10 mouse cellular contexts compared by ENCODE assay signal in genomic region chr2:164470254-164470653, GRCm38 (mm10). TPM values are rescaled to one million over a fixed set of nuclear protein-coding genes. Genes with fewer than 3 reads are reported as not detected.
DNase-seq lines count a peak whose midpoint lies in the region; ATAC-seq and TF ChIP-seq lines count a peak whose summit lies in the region.
"Had no signal": no experiment of that assay in that cellular context is flagged by ENCODE, and none has a peak within 500 bp of the region (broad histone marks: within the 10 kb centered on the region; RNA-seq: fewer than 3 reads in every experiment).

No protein-coding gene starts in this region.

- peaks cover 49% of the 10 kb centered on the region for H3K36me3 ChIP-seq in midbrain, postnatal 0 days (ENCODE audit: insufficient read depth, low read length)
- H3K36me3 ChIP-seq in midbrain, embryonic 16.5 days (ENCODE audit: control insufficient read depth, insufficient read depth, low read length), result peaks cover 23% of the 10 kb centered on the region
- H3K36me3 ChIP-seq in liver, postnatal 0 days (replicated peaks; ENCODE audit: insufficient read depth, low read length), result peaks cover 6% of the 10 kb centered on the region; the same call in 1 of the 2 replicates
- no peaks in the 10 kb centered on the region for H3K36me3 ChIP-seq in stomach, embryonic 16.5 days (ENCODE audit: control insufficient read depth, insufficient read depth, low read length)

- 28% methylated on average over 10 of the region's 10 CpGs for WGBS in midbrain, postnatal 0 days
- WGBS in midbrain, embryonic 16.5 days, result 27% methylated on average over 10 of the region's 10 CpGs
- 40% methylated on average over 10 of the region's 10 CpGs for whole genome bisulfite sequencing in bone marrow, adult 2 months
- 22% methylated on average over 10 of the region's 10 CpGs for WGBS in liver, postnatal 0 days (ENCODE audit: insufficient replicate concordance)
- 27% methylated on average over 10 of the region's 10 CpGs for WGBS in stomach, embryonic 16.5 days

- peak; percentile 71 for TF ChIP-seq CTCF in midbrain, postnatal 0 days (IDR thresholded peaks at IDR 0.05)
- TF ChIP-seq CTCF in bone marrow, adult 2 months (IDR thresholded peaks at IDR 0.05; ENCODE audit: control insufficient read depth, insufficient read depth, low read length), result peak; percentile 63
- TF ChIP-seq CTCF in liver, postnatal 0 days (IDR thresholded peaks at IDR 0.05; ENCODE audit: low read depth), result peak; percentile 80

- ATAC-seq in cerebellum, adult (ENCODE audit: insufficient number of reproducible peaks, low FRiP score, low TSS enrichment), result no peak
- ATAC-seq in midbrain, postnatal 0 days (ENCODE audit: low FRiP score), result no peak
- ATAC-seq in midbrain, embryonic 16.5 days, result no peak
- ATAC-seq in liver, postnatal 0 days, result peak; percentile 63
- ATAC-seq in stomach, embryonic 16.5 days (ENCODE audit: insufficient read depth, low FRiP score), result peak; percentile 38; the same call in 1 of the 2 replicates

- H3K9ac ChIP-seq in midbrain, postnatal 0 days (replicated peaks; ENCODE audit: low read length, poor library complexity, severe bottlenecking), result no peak overlapping the region
- H3K9ac ChIP-seq in midbrain, embryonic 16.5 days (ENCODE audit: low read depth, low read length), result no peak overlapping the region
- H3K9ac ChIP-seq in liver, postnatal 0 days (replicated peaks), result no peak overlapping the region
- H3K9ac ChIP-seq in stomach, embryonic 16.5 days (ENCODE audit: low read length), result no peak overlapping the region

- no peak for TF ChIP-seq POLR2A in bone marrow, adult 2 months (IDR thresholded peaks at IDR 0.05; ENCODE audit: borderline replicate concordance, control insufficient read depth, low read depth, low read length)

- no peak overlapping the region for H3K4me2 ChIP-seq in midbrain, postnatal 0 days (ENCODE audit: low read depth, low read length, poor library complexity, severe bottlenecking)
- H3K4me2 ChIP-seq in midbrain, embryonic 16.5 days (ENCODE audit: low read length), result no peak overlapping the region
- H3K4me2 ChIP-seq in liver, postnatal 0 days (ENCODE audit: low read depth, low read length), result no peak overlapping the region
- H3K4me2 ChIP-seq in stomach, embryonic 16.5 days (ENCODE audit: low read depth, low read length), result no peak overlapping the region

- no peaks in the 10 kb centered on the region for H3K27me3 ChIP-seq in midbrain, postnatal 0 days (ENCODE audit: insufficient read depth, low read length)
- H3K27me3 ChIP-seq in midbrain, embryonic 16.5 days (ENCODE audit: control insufficient read depth, insufficient read depth, low read depth, low read length), result no peaks in the 10 kb centered on the region
- no peaks in the 10 kb centered on the region for H3K27me3 ChIP-seq in liver, postnatal 0 days (ENCODE audit: insufficient read depth, low read length)
- H3K27me3 ChIP-seq in stomach, embryonic 16.5 days (ENCODE audit: control insufficient read depth, insufficient read depth, low read length), result no peaks in the 10 kb centered on the region

- H3K27ac ChIP-seq in midbrain, postnatal 0 days (ENCODE audit: low read depth, low read length), result no peak overlapping the region
- H3K27ac ChIP-seq in midbrain, embryonic 16.5 days (ENCODE audit: low read length), result no peak overlapping the region
- no peak overlapping the region for H3K27ac ChIP-seq in bone marrow, adult 2 months (ENCODE audit: control insufficient read depth, insufficient read depth, low read depth, low read length, poor library complexity)
- no peak overlapping the region for H3K27ac ChIP-seq in liver, postnatal 0 days (ENCODE audit: low read depth)
- H3K27ac ChIP-seq in stomach, embryonic 16.5 days (ENCODE audit: low read length), result no peak overlapping the region

- no peaks in the 10 kb centered on the region for H3K4me1 ChIP-seq in midbrain, postnatal 0 days (ENCODE audit: insufficient read depth, low read length)
- no peaks in the 10 kb centered on the region for H3K4me1 ChIP-seq in midbrain, embryonic 16.5 days (ENCODE audit: control insufficient read depth, insufficient read depth, low read length)
- H3K4me1 ChIP-seq in bone marrow, adult 2 months (ENCODE audit: control insufficient read depth, insufficient read depth, low read length), result no peaks in the 10 kb centered on the region
- H3K4me1 ChIP-seq in liver, postnatal 0 days (ENCODE audit: insufficient read depth), result no peaks in the 10 kb centered on the region
- no peaks in the 10 kb centered on the region for H3K4me1 ChIP-seq in stomach, embryonic 16.5 days (ENCODE audit: control insufficient read depth, insufficient read depth, low read length)

- H3K4me3 ChIP-seq in midbrain, postnatal 0 days (ENCODE audit: low read depth, low read length), result no peak overlapping the region
- H3K4me3 ChIP-seq in midbrain, embryonic 16.5 days (ENCODE audit: low read depth, low read length), result no peak overlapping the region
- no peak overlapping the region for H3K4me3 ChIP-seq in bone marrow, adult 2 months (replicated peaks; ENCODE audit: control insufficient read depth, low read depth, low read length)
- H3K4me3 ChIP-seq in liver, postnatal 0 days (ENCODE audit: low read depth, low read length), result no peak overlapping the region
- no peak overlapping the region for H3K4me3 ChIP-seq in stomach, embryonic 16.5 days (replicated peaks; ENCODE audit: low read length)

- intact Hi-C loops in heart, postnatal 36 days (cut with DNase I), result loop anchor here (1.0 kb wide), 1 partner anchor 48 kb away; no protein-coding TSS in a partner anchor

- DNase-seq in cerebellum, adult 9-10 months, result peak; percentile 64
- peak; percentile 51 for DNase-seq in midbrain, postnatal 0 days (ENCODE audit: low spot score)
- DNase-seq in heart, postnatal 36 days, result peak; percentile 57 to 63
- DNase-seq in liver, postnatal 0 days, result peak; percentile 70

- no peaks in the 10 kb centered on the region for H3K9me3 ChIP-seq in midbrain, postnatal 0 days (ENCODE audit: low read length)
- no peaks in the 10 kb centered on the region for H3K9me3 ChIP-seq in midbrain, embryonic 16.5 days (replicated peaks; ENCODE audit: control insufficient read depth, low read length, poor library complexity, severe bottlenecking)
- no peaks in the 10 kb centered on the region for H3K9me3 ChIP-seq in liver, postnatal 0 days (ENCODE audit: low read length)
- no peaks in the 10 kb centered on the region for H3K9me3 ChIP-seq in stomach, embryonic 16.5 days (replicated peaks; ENCODE audit: control insufficient read depth, low read length)

- no peak for TF ChIP-seq EP300 in liver, postnatal 0 days (IDR thresholded peaks at IDR 0.05; ENCODE audit: low read depth)

RNA-seq across cellular contexts. Expression of gene Trp53tg5, which starts 3.3 kb away (rescaled TPM):
- total RNA-seq in midbrain, postnatal 0 days (2014; rRNA removed), result not detected in 2 replicates
- polyA plus RNA-seq in midbrain, postnatal 0 days (2015; fragmentation: Nextera tagmentation; extraction: Ambion mirVana), result not detected in 2 replicates
- polyA plus RNA-seq in midbrain, embryonic 16.5 days (2015; fragmentation: Nextera tagmentation; extraction: Ambion mirVana), result not detected in 2 replicates
- not detected in 2 replicates for polyA plus RNA-seq in bone marrow, adult 2 months (2011; ENCODE audit: insufficient read depth, insufficient read length, low replicate concordance, missing spikeins)
- total RNA-seq in heart, postnatal 36 days (2021), result not detected
- not detected in 2 replicates for polyA plus RNA-seq in liver, postnatal 0 days (2015; fragmentation: Nextera tagmentation; extraction: Ambion mirVana)
- polyA plus RNA-seq in stomach, embryonic 16.5 days (2015; fragmentation: Nextera tagmentation; extraction: Ambion mirVana), result not detected in 2 replicates
- total RNA-seq: layer of hippocampus, adult 18-20 months had no signal
- polyA plus RNA-seq: neural tube, embryonic 14.5 days had no signal

RNA-seq across cellular contexts. Expression of gene Gm20458, which starts 9.5 kb away (rescaled TPM):
- total RNA-seq in midbrain, postnatal 0 days (2014; rRNA removed), result 4.7 and 15.0 TPM in 2 replicates
- polyA plus RNA-seq in midbrain, postnatal 0 days (2015; fragmentation: Nextera tagmentation; extraction: Ambion mirVana), result 6.9 and 7.2 TPM in 2 replicates
- 7.5 and 8.2 TPM in 2 replicates for polyA plus RNA-seq in midbrain, embryonic 16.5 days (2015; fragmentation: Nextera tagmentation; extraction: Ambion mirVana)
- polyA plus RNA-seq in bone marrow, adult 2 months (2011; ENCODE audit: insufficient read depth, insufficient read length, low replicate concordance, missing spikeins), result not detected in 2 replicates
- 1 to 10 TPM; 7.6 to 7.7 TPM for total RNA-seq in heart, postnatal 36 days (2021)
- 5.8 and 6.1 TPM in 2 replicates for polyA plus RNA-seq in liver, postnatal 0 days (2015; fragmentation: Nextera tagmentation; extraction: Ambion mirVana)
- polyA plus RNA-seq in stomach, embryonic 16.5 days (2015; fragmentation: Nextera tagmentation; extraction: Ambion mirVana), result 17.2 and 19.2 TPM in 2 replicates

RNA-seq across cellular contexts. Expression of gene Sys1, which starts 13.5 kb away (rescaled TPM):
- total RNA-seq in midbrain, postnatal 0 days (2014; rRNA removed), result 194 and 206 TPM in 2 replicates
- polyA plus RNA-seq in midbrain, postnatal 0 days (2015; fragmentation: Nextera tagmentation; extraction: Ambion mirVana), result 103 and 108 TPM in 2 replicates
- 86.7 and 90.0 TPM in 2 replicates for polyA plus RNA-seq in midbrain, embryonic 16.5 days (2015; fragmentation: Nextera tagmentation; extraction: Ambion mirVana)
- 10.1 and 26.7 TPM in 2 replicates for polyA plus RNA-seq in bone marrow, adult 2 months (2011; ENCODE audit: insufficient read depth, insufficient read length, low replicate concordance, missing spikeins)
- total RNA-seq in heart, postnatal 36 days (2021), result 10 to 100 TPM; 23.0 to 24.6 TPM
- 43.5 and 46.2 TPM in 2 replicates for polyA plus RNA-seq in liver, postnatal 0 days (2015; fragmentation: Nextera tagmentation; extraction: Ambion mirVana)
- 48.1 and 49.4 TPM in 2 replicates for polyA plus RNA-seq in stomach, embryonic 16.5 days (2015; fragmentation: Nextera tagmentation; extraction: Ambion mirVana)

RNA-seq across cellular contexts. Expression of gene Dbndd2, which starts 15.7 kb away (rescaled TPM):
- total RNA-seq in midbrain, postnatal 0 days (2014; rRNA removed), result 21.1 and 26.7 TPM in 2 replicates
- 24.8 and 25.4 TPM in 2 replicates for polyA plus RNA-seq in midbrain, postnatal 0 days (2015; fragmentation: Nextera tagmentation; extraction: Ambion mirVana)
- 16.6 and 17.8 TPM in 2 replicates for polyA plus RNA-seq in midbrain, embryonic 16.5 days (2015; fragmentation: Nextera tagmentation; extraction: Ambion mirVana)
- polyA plus RNA-seq in bone marrow, adult 2 months (2011; ENCODE audit: insufficient read depth, insufficient read length, low replicate concordance, missing spikeins), result 7.5 and 8.1 TPM in 2 replicates
- 10 to 100 TPM; 14.3 to 15.8 TPM for total RNA-seq in heart, postnatal 36 days (2021)
- polyA plus RNA-seq in liver, postnatal 0 days (2015; fragmentation: Nextera tagmentation; extraction: Ambion mirVana), result 2.7 TPM in 2 replicates
- polyA plus RNA-seq in stomach, embryonic 16.5 days (2015; fragmentation: Nextera tagmentation; extraction: Ambion mirVana), result 12.1 and 21.3 TPM in 2 replicates

RNA-seq across cellular contexts. Expression of gene Sdc4, which starts 26.6 kb away (rescaled TPM):
- total RNA-seq in midbrain, postnatal 0 days (2014; rRNA removed), result 13.8 and 20.3 TPM in 2 replicates
- 18.3 and 19.3 TPM in 2 replicates for polyA plus RNA-seq in midbrain, postnatal 0 days (2015; fragmentation: Nextera tagmentation; extraction: Ambion mirVana)
- polyA plus RNA-seq in midbrain, embryonic 16.5 days (2015; fragmentation: Nextera tagmentation; extraction: Ambion mirVana), result 6.3 and 8.7 TPM in 2 replicates
- 12.6 and 22.1 TPM in 2 replicates for polyA plus RNA-seq in bone marrow, adult 2 months (2011; ENCODE audit: insufficient read depth, insufficient read length, low replicate concordance, missing spikeins)
- 10 to 100 TPM; 20.6 to 20.7 TPM for total RNA-seq in heart, postnatal 36 days (2021)
- polyA plus RNA-seq in liver, postnatal 0 days (2015; fragmentation: Nextera tagmentation; extraction: Ambion mirVana), result 194 and 208 TPM in 2 replicates
- 150 and 173 TPM in 2 replicates for polyA plus RNA-seq in stomach, embryonic 16.5 days (2015; fragmentation: Nextera tagmentation; extraction: Ambion mirVana)

Comparison
In these comparisons a context has a peak if more than half of its experiments do, and no peak if none do; other contexts are left out.
1. ATAC-seq: peak in liver, postnatal 0 days (single experiment) and stomach, embryonic 16.5 days (single experiment); none in cerebellum, adult (single experiment), midbrain, postnatal 0 days (single experiment) and midbrain, embryonic 16.5 days (single experiment).
2. Peak in every context shown above with its lines, with median percentiles within 50 percentile points of each other: DNase-seq and CTCF ChIP-seq.